Mouse (Mus musculus): ENCODE data around the gene Fam221b. TPM values are rescaled to one million over a fixed set of nuclear protein-coding genes. Genes with fewer than 3 reads are reported as not detected.

Fam221b gene
- polyA plus RNA-seq (2016; fragmentation: Nextera tagmentation; extraction: Ambion mirVana), result 2.8 and 3.3 TPM in 2 replicates

GRCm38 (mm10) chr4:43668782-43669427 lies at the start of gene Fam221b, which contains the start of gene Tmem8b:
Gene Fam221b, minus strand, starts transcription at chr4:43669145.
Gene Tmem8b, plus strand, starts transcription at chr4:43668971.
- Histone ChIP-seq H3K9me3 (no peaks in the 10 kb centered on the region), H3K27me3 (peaks cover 22% of the 10 kb centered on the region), H3K4me3 (replicated peaks) (peak within 1 kb of the TSS; percentile 77), H3K4me1 (peaks cover 39% of the 10 kb centered on the region), H3K36me3 (replicated peaks) (no peaks in the 10 kb centered on the region), H3K9ac (peak within 1 kb of the TSS; percentile 84), H3K27ac (no peak within 1 kb of the TSS; the same call in 1 of the 2 replicates), H3K4me2 (peak within 1 kb of the TSS; percentile 85)
- WGBS, result 4% methylated on average over 24 of the region's 41 CpGs
- peak; percentile 95 for ATAC-seq (ENCODE audit: low FRiP score)

DNA sequence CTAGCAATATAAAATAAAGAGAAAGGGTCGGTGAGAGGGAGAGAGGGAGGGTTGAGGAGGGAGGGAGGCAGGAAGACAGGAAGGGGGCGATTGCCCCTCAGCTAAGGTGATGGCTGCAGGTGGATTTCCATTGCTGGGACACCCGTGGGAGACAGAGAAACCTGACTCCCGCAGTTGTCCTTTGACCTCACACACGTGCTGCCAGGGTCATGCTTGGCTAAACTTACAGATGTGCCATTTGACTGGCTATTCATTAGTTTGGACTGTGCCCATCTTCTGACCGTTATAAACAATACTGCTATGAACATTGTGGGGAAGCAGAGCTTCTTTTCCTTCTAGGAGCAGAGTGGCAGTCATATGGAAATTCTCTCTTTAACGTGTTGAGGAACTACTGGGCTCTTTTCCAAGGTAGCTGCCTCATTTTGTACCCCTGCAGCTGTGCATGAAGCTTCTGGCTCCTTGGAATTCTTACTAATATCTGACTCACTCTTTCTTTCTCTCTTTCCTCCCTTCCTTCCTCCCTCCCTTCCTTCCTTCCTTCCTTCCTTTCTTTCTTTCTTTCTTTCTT lies 44.8 kb upstream of the Fam221b start:
- ATAC-seq (ENCODE audit: low FRiP score), result no peak
- WGBS, result 47% methylated on average over 7 of the region's 7 CpGs
- no peak overlapping the region for H3K27ac ChIP-seq
- no peak overlapping the region for H3K9ac ChIP-seq
- H3K27me3 ChIP-seq, result no peaks in the 10 kb centered on the region
- H3K4me3 ChIP-seq (replicated peaks), result no peak overlapping the region
- no peak overlapping the region for H3K4me2 ChIP-seq
- H3K4me1 ChIP-seq, result no peaks in the 10 kb centered on the region
- no peaks in the 10 kb centered on the region for H3K9me3 ChIP-seq
- no peaks in the 10 kb centered on the region for H3K36me3 ChIP-seq (replicated peaks)

- ATAC-seq (ENCODE audit: low FRiP score), result no peak
- Histone ChIP-seq H3K36me3 (replicated peaks) (no peaks in the 10 kb centered on the region), H3K4me1 (peaks cover 3% of the 10 kb centered on the region; the same call in 1 of the 2 replicates), H3K4me3 (replicated peaks) (no peak overlapping the region), H3K4me2 (no peak overlapping the region), H3K9me3 (no peaks in the 10 kb centered on the region), H3K27me3 (no peaks in the 10 kb centered on the region), H3K27ac (no peak overlapping the region), H3K9ac (no peak overlapping the region)
- WGBS, result 0% methylated on average over 2 of the region's 2 CpGs
These were observed 42.9 kb upstream of the Fam221b start for GRCm38 (mm10) chr4:43711821-43712220.

- Histone ChIP-seq H3K9me3 (no peaks in the 10 kb centered on the region), H3K4me1 (peaks cover 3% of the 10 kb centered on the region; the same call in 1 of the 2 replicates), H3K4me3 (replicated peaks) (no peak within 1 kb of the TSS), H3K27me3 (no peaks in the 10 kb centered on the region), H3K4me2 (no peak within 1 kb of the TSS), H3K27ac (no peak within 1 kb of the TSS), H3K36me3 (replicated peaks) (no peaks in the 10 kb centered on the region), H3K9ac (no peak within 1 kb of the TSS)
- 86% methylated on average over 6 of the region's 6 CpGs for WGBS
- ATAC-seq (ENCODE audit: low FRiP score), result no peak
These were observed 40.9 kb upstream of the Fam221b start, which contains the start of gene Olfr71 for GRCm38 (mm10) chr4:43709869-43710268. Gene Olfr71, minus strand, starts transcription at chr4:43710255.

- no peak for ATAC-seq (ENCODE audit: low FRiP score)
- 89% methylated on average over 13 of the region's 13 CpGs for WGBS
- Histone ChIP-seq H3K27me3 (no peaks in the 10 kb centered on the region), H3K4me3 (replicated peaks) (no peak overlapping the region), H3K36me3 (replicated peaks) (no peaks in the 10 kb centered on the region), H3K4me2 (no peak overlapping the region), H3K9me3 (no peaks in the 10 kb centered on the region), H3K4me1 (peaks cover 3% of the 10 kb centered on the region; the same call in 1 of the 2 replicates), H3K9ac (no peak overlapping the region), H3K27ac (no peak overlapping the region)
These were observed 37.0 kb upstream of the Fam221b start for GRCm38 (mm10) chr4:43705991-43706390.

DNA sequence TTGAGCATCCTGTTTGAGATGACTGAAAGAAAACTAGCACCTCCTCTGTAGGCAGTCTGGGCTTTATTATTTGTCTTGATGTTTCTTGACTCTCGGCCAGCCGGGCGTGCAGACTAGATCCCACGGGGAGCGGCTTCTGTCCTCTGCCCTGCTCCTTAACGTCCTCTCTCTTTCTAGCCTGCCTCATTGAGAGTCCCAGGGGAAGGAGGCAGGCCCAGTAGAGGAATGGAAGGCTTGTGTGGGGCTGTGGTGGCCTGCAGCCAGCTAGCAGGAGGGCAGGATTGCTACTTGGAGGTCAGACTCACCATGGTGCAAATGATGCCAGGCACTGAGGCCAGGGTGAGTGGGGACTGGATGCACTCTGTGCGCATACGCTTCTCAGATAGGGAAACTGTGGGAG lies 34.9 kb upstream of the Fam221b start:
- H3K27me3 ChIP-seq, result no peaks in the 10 kb centered on the region
- no peaks in the 10 kb centered on the region for H3K9me3 ChIP-seq
- no peak overlapping the region for H3K4me3 ChIP-seq (replicated peaks)
- no peak overlapping the region for H3K27ac ChIP-seq
- ATAC-seq (ENCODE audit: low FRiP score), result no peak
- H3K9ac ChIP-seq, result no peak overlapping the region
- H3K4me2 ChIP-seq, result no peak overlapping the region
- 87% methylated on average over 8 of the region's 8 CpGs for WGBS
- H3K4me1 ChIP-seq, result peaks cover 3% of the 10 kb centered on the region; the same call in 1 of the 2 replicates
- no peaks in the 10 kb centered on the region for H3K36me3 ChIP-seq (replicated peaks)

DNA sequence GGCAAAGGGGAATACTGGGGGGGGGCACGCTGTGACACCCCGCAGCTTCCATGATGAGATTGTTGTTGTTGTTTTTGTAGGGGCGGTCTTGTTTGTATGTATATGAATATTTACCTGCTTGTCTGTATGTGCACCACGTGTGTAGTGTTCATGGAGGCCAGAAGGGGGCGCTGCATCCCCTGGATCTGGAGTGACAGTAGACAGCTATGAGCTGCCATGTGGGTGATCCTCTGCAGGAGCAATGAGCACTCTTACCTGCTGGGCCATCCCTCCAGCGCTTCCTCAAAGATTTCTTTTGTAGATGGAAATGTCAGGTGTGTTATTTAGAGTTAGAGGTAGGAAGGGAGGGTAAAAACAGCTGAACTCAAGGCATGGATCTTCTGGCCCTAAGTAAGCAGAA lies 34.5 kb upstream of the Fam221b start:
- Histone ChIP-seq H3K4me1 (peaks cover 3% of the 10 kb centered on the region; the same call in 1 of the 2 replicates), H3K9ac (no peak overlapping the region), H3K4me3 (replicated peaks) (no peak overlapping the region), H3K4me2 (no peak overlapping the region), H3K36me3 (replicated peaks) (no peaks in the 10 kb centered on the region), H3K27me3 (no peaks in the 10 kb centered on the region), H3K9me3 (no peaks in the 10 kb centered on the region), H3K27ac (no peak overlapping the region)
- no peak for ATAC-seq (ENCODE audit: low FRiP score)
- 73% methylated on average over 6 of the region's 6 CpGs for WGBS

- 87% methylated on average over 6 of the region's 6 CpGs for WGBS
- no peak for ATAC-seq (ENCODE audit: low FRiP score)
- Histone ChIP-seq H3K4me1 (no peaks in the 10 kb centered on the region), H3K9me3 (no peaks in the 10 kb centered on the region), H3K36me3 (replicated peaks) (no peaks in the 10 kb centered on the region), H3K27ac (no peak within 1 kb of the TSS), H3K4me3 (replicated peaks) (no peak within 1 kb of the TSS), H3K27me3 (no peaks in the 10 kb centered on the region), H3K4me2 (no peak within 1 kb of the TSS), H3K9ac (no peak within 1 kb of the TSS)
These were observed 31.8 kb upstream of the Fam221b start, which contains the start of gene Olfr70 for GRCm38 (mm10) chr4:43700707-43701106. Gene Olfr70, minus strand, starts transcription at chr4:43700807.

DNA sequence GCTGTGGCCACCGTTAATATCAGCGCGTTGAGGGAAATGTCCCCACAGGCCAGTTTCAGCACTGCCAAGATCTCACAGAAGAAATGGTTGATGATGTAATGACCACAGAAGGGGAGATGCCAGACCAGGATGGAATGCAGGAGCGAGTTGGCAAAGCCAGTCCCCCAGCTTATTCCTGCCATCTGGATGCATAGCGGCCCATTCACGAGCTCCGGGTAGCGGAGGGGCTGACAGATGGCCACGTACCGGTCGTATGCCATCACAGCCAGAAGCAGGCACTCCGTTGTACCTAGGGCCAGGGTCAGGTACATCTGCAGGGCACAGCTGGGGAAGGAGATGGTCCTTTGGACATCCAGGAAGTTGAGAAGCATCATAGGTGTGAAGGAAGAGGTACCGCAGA lies 27.6 kb upstream of the Fam221b start:
- ATAC-seq (ENCODE audit: low FRiP score), result no peak
- H3K4me3 ChIP-seq (replicated peaks), result no peak overlapping the region
- no peaks in the 10 kb centered on the region for H3K4me1 ChIP-seq
- H3K9me3 ChIP-seq, result no peaks in the 10 kb centered on the region
- no peak overlapping the region for H3K9ac ChIP-seq
- H3K27ac ChIP-seq, result no peak overlapping the region
- H3K4me2 ChIP-seq, result no peak overlapping the region
- 91% methylated on average over 13 of the region's 13 CpGs for WGBS
- no peaks in the 10 kb centered on the region; the same call in 1 of the 2 replicates for H3K36me3 ChIP-seq (replicated peaks)
- no peaks in the 10 kb centered on the region for H3K27me3 ChIP-seq

DNA sequence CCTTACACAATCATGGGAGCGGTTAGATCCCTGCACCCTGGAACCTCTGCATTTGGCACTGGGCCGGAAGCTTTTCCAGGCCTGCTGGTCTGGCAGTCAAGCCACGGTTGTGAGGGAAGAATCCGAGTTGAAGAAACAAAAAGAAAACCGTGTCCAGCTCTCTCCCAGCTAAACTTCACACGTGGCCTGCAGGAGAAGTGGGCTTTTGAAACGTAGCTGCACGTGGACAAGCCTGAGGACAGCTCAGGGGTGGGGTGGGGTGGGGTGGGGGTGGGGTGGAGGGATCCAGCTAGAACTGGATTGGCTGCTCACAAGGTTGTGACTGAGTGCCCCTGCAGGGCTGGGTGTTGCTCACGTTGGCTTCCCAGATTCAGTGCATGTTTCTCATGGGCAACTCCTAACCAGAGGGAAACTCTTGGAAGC lies 26.3 kb upstream of the Fam221b start:
- Histone ChIP-seq H3K4me2 (no peak overlapping the region), H3K27me3 (no peaks in the 10 kb centered on the region), H3K27ac (no peak overlapping the region), H3K4me3 (replicated peaks) (no peak overlapping the region), H3K9ac (no peak overlapping the region), H3K36me3 (replicated peaks) (peaks cover 6% of the 10 kb centered on the region), H3K9me3 (no peaks in the 10 kb centered on the region), H3K4me1 (no peaks in the 10 kb centered on the region)
- ATAC-seq (ENCODE audit: low FRiP score), result no peak
- WGBS, result 40% methylated on average over 9 of the region's 9 CpGs

GRCm38 (mm10) chr4:43694439-43695248 lies 25.7 kb upstream of the Fam221b start:
- H3K27me3 ChIP-seq, result no peaks in the 10 kb centered on the region
- H3K36me3 ChIP-seq (replicated peaks), result peaks cover 12% of the 10 kb centered on the region
- WGBS, result 82% methylated on average over 1 of the region's 1 CpGs
- H3K4me2 ChIP-seq, result no peak overlapping the region
- no peak overlapping the region for H3K27ac ChIP-seq
- H3K9ac ChIP-seq, result no peak overlapping the region
- H3K9me3 ChIP-seq, result no peaks in the 10 kb centered on the region
- no peak for ATAC-seq (ENCODE audit: low FRiP score)
- H3K4me1 ChIP-seq, result no peaks in the 10 kb centered on the region
- no peak overlapping the region for H3K4me3 ChIP-seq (replicated peaks)

DNA sequence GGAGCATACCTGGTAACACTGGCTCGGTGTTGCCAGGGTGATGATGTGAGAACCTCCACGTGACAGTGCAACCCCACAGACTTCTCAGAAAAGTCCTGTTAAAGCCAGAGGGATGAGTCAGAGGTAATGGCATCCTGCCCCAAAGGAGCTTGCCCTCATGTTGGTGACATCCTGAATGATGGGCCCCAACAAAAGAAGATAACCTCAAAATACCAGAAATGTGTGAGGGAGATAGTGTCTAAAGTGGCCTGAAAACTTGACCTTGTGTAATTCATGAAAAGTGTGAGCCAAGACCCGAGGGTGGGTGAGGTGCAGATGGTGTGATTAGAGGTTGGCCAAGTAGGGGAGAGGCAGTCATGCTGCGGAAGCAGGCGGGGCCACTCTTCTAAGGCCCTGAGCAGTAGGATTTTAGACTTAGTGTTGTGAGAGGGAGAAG lies 24.9 kb upstream of the Fam221b start:
- Histone ChIP-seq H3K27ac (no peak overlapping the region), H3K4me3 (replicated peaks) (no peak overlapping the region), H3K9me3 (no peaks in the 10 kb centered on the region), H3K4me2 (no peak overlapping the region), H3K9ac (no peak overlapping the region), H3K27me3 (no peaks in the 10 kb centered on the region), H3K36me3 (replicated peaks) (peaks cover 20% of the 10 kb centered on the region), H3K4me1 (no peaks in the 10 kb centered on the region)
- 78% methylated on average over 5 of the region's 5 CpGs for WGBS
- no peak for ATAC-seq (ENCODE audit: low FRiP score)

Data from forebrain, embryonic 12.5 days (tissue).